Mouse (Mus musculus): ENCODE data around the gene Chst15. TPM values are rescaled to one million over a fixed set of nuclear protein-coding genes. Genes with fewer than 3 reads are reported as not detected.

Gene Chst15
- total RNA-seq, 2 experiments from 2014 or later, result 33.8 to 37.6 TPM

DNA sequence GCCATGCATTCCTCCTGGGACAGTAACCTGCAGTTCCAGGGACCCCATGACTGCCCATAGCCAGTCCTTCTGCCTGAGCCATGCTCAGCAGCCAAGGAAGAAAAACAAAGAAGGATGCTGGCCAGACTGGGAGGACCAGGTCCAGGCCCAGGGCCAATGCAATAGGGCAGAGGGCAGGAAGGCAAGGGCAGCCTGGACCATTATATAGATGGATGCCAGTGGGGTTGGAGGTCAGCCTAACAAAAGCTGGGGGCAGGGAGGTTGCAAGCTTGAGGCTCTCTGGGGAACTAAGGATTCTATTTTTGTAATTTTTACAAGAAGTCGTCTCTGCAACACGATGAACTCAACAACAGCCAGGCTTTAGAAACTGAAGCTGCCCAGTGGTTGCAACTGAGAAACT is 84.1 kb downstream of the Chst15 start:
- DNase-seq (ENCODE audit: low spot score in 2 of 2), result no peak

- no peak for DNase-seq (ENCODE audit: low spot score in 2 of 2)
Observed at GRCm38 (mm10) chr7:132231476-132231875, 85.6 kb downstream of the Chst15 start.

GRCm38 (mm10) chr7:132230961-132231360 is 86.1 kb downstream of the Chst15 start:
- no peak for DNase-seq (ENCODE audit: low spot score in 2 of 2)

DNA sequence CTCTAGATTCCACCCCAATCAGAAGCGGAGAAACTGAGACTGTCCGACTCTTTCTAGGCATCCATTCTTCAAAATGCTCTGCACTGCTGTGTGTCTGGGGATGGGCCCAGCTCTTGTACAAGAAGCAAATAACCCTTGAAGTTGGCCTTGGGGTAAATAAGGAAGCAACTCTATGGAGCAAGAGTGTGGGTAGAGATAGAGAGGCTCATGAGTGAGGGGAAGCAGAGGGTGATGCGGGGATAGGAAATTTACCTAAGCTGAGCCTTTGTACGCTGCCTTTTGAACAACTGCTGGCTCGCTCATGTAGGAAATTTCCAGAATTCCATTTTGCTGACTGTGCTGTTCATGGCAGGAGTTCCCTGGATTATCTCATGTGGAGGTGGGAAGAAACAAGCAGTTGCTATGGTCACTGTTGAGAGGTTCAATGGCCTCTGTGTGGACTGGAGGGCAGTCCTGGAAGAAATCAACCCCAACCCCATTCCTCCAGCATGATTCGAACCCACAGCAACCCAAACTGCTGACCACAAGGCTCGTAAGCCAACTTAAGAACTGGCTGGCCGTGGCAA is 89.9 kb downstream of the Chst15 start:
- DNase-seq (ENCODE audit: low spot score in 2 of 2), result no peak

- peak; percentile 85 to 92 for DNase-seq (ENCODE audit: low spot score in 2 of 2)
Observed at GRCm38 (mm10) chr7:132226379-132227074, 90.5 kb downstream of the Chst15 start.

DNA sequence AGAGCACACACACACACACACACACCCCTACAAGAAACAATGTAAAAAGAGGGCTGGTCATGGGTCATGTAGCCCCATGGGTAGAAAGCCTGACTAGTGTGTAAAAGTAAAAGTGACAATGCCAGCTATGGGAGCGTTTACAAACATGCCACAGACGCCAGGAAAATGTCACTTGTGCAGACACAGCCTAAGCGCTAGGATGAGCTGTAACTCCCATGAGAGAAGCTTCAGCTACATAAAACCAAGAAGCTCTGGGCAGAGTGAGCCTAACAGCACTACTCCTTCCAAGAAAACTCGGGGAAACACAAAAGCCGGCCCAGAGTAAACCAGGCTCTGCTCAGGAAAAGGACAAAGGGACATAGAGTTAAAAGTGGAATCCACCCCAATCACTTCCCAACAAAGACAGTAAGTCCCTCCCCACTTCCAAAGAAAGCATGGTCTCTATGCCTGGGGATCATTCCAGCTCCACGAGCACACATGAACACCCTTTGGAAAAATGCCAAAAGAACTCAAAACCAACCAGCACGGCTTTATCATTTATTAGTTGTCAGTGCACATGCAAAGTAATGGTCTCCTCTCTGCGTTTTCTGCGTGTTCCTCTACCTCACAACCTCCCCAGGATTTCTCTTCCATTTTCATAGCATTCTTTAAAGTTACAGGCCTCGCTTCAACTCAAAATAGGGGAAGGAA is 93.4 kb downstream of the Chst15 start:
- DNase-seq (ENCODE audit: low spot score in 2 of 2), result no peak

DNA sequence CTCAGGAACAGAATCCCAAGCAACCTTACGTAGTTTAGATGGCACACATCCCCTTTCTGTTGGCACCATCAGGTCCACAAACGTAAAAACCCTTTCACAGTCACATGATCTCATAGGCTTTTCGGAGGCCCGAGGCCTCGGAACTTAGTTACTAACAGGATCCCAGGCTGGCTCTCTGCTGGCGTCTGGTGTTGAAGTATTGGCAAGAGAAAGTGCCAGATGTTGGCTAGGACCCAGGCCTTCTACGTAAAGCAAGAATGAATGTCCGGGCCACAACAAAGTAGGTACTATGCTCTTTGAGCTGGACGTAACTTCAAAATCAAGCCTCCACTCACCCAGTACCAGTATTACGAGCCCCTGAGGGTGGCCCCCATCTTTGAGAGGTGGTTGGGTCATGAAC is 103.0 kb downstream of the Chst15 start:
- no peak for DNase-seq (ENCODE audit: low spot score in 2 of 2)

GRCm38 (mm10) chr7:132213460-132213859 is 103.6 kb downstream of the Chst15 start:
- peak; percentile 83 to 87 for DNase-seq (ENCODE audit: low spot score in 2 of 2)

- DNase-seq (ENCODE audit: low spot score in 2 of 2), result peak in 1 of 2 experiments; percentile 54
Observed at GRCm38 (mm10) chr7:132211920-132212701, 104.9 kb downstream of the Chst15 start.

- no peak for DNase-seq (ENCODE audit: low spot score in 2 of 2)
Observed at GRCm38 (mm10) chr7:132210616-132211015, 106.4 kb downstream of the Chst15 start.

- peak in 1 of 2 experiments; percentile 25 for DNase-seq (ENCODE audit: low spot score in 2 of 2)
Observed at GRCm38 (mm10) chr7:132208946-132209651, 107.9 kb downstream of the Chst15 start.

GRCm38 (mm10) chr7:132204073-132204612 is 112.9 kb downstream of the Chst15 start:
- no peak for DNase-seq (ENCODE audit: low spot score in 2 of 2)

DNA sequence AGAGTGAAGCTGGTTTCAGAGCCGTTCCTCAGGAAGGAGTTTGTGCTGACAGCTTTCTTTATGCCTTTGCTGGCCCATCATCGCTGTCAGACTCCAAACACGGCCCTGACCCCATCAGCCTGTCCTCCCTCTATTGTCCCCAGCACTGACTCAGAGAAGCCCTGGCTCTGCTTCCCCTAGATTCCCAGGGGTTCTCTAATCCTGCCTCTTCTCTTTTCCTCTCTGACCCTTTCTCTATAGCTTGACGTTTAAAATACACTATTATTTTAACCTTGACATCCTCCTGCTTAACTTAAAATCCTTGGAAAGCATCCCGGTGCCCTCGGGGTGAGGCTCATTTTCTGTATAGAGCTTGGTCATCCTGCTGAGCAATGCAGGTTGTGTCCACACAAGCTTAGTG is 117.3 kb downstream of the Chst15 start:
- no peak for DNase-seq (ENCODE audit: low spot score in 2 of 2)

DNA sequence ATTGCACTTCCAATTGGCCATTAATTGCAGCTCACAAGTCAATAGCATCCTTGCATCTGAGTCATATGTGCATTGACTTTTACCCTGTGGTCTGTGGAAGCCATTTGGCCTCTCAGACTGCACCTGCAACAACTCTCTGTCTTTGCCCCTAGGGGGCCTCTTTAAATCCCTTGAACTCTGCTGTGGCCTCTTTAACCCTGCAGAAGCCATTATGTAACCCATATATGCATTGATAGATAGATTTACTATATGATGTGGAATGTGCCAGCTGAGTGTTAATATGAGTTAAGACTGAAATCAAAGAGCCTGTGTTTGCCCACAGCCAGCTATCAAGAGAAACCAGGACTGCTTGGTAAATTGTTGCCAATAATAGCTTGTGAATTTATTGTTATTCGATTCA is 118.2 kb downstream of the Chst15 start:
- DNase-seq (ENCODE audit: low spot score in 2 of 2), result no peak

GRCm38 (mm10) chr7:132197817-132198475 is 119.1 kb downstream of the Chst15 start:
- no peak for DNase-seq (ENCODE audit: low spot score in 2 of 2)

DNA sequence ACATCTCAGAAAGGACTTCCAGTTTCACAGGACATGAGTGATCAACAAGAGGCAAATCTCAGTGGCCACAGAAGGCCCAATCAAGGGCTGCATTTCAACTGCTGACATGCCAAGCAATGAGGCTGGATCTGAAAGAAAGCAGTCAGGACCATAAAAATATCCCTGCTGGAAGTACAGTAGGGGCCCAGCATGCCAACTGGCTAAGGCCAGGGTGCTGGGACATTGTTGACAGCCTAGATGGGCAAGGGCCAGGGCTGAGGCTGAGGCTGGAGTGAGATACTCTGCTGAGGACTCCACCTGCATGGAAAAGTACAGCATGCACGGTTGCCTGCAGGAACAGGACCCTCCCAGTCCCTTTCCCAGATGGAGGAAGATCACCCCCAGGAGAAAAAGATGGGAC is 120.4 kb downstream of the Chst15 start:
- no peak for DNase-seq (ENCODE audit: low spot score in 2 of 2)

DNA sequence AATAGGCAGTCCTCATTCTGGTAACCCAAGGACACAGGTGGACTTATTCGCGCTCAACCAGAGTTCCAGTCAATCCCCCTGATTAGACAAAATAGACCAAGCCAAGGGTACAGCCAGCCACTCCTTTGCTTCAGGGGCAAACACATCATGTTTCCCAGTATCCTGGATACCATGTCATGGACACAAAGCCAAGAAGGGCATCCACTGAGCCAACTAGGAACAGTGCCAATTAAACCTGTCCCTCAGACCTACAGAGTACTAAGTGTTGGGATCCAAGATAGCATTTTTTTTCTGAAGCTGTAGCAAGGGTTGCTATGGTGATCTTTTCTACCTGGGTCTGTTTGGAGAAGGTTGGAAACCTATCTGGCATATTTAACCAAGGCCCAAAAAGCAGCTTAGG is 123.4 kb downstream of the Chst15 start:
- no peak for DNase-seq (ENCODE audit: low spot score in 2 of 2)

GRCm38 (mm10) chr7:132187456-132187855 is 129.6 kb downstream of the Chst15 start:
- DNase-seq (ENCODE audit: low spot score in 2 of 2), result no peak
